Mouse (Mus musculus): ENCODE data around the gene Tgif1. TPM values are rescaled to one million over a fixed set of nuclear protein-coding genes. Genes with fewer than 3 reads are reported as not detected.

The Tgif1 gene
- total RNA-seq (2021) = 1 to 10 TPM; 2.3 to 3.1 TPM
- long read RNA-seq, experiment 1 = 0 reads
- long read RNA-seq, experiment 2, partial matches to known transcripts = 0 of 2 reads
- long read RNA-seq, experiment 2, other reads (novel, unspliced or antisense) = 0 of 2 reads

- no peak for DNase-seq (ENCODE audit: low spot score in 2 of 2)
These were observed at the start of gene Tgif1 for GRCm38 (mm10) chr17:70853436-70853905. Tgif1 (minus strand) TSS chr17:70853546.

GRCm38 (mm10) chr17:70900660-70901059, 47.3 kb upstream of the Tgif1 start:
- DNase-seq (ENCODE audit: low spot score in 2 of 2) = no peak

- DNase-seq (ENCODE audit: low spot score in 2 of 2) = no peak
These were observed 46.3 kb upstream of the Tgif1 start for GRCm38 (mm10) chr17:70899642-70900041.

- DNase-seq (ENCODE audit: low spot score in 2 of 2) = peak; percentile 44 to 72
These were observed 41.5 kb upstream of the Tgif1 start for GRCm38 (mm10) chr17:70894867-70895266.

GRCm38 (mm10) chr17:70893151-70893550, 39.8 kb upstream of the Tgif1 start:
- no peak for DNase-seq (ENCODE audit: low spot score in 2 of 2)

GRCm38 (mm10) chr17:70892288-70893096, 39.1 kb upstream of the Tgif1 start:
- no peak for DNase-seq (ENCODE audit: low spot score in 2 of 2)

- DNase-seq (ENCODE audit: low spot score in 2 of 2) = no peak
These were observed 37.2 kb upstream of the Tgif1 start for GRCm38 (mm10) chr17:70890571-70890970.

- no peak for DNase-seq (ENCODE audit: low spot score in 2 of 2)
These were observed 35.3 kb upstream of the Tgif1 start for GRCm38 (mm10) chr17:70888657-70889056.

- DNase-seq (ENCODE audit: low spot score in 2 of 2) = no peak
These were observed 34.5 kb upstream of the Tgif1 start for GRCm38 (mm10) chr17:70887848-70888247.

GRCm38 (mm10) chr17:70886641-70887391, 33.5 kb upstream of the Tgif1 start:
- DNase-seq (ENCODE audit: low spot score in 2 of 2) = no peak

GRCm38 (mm10) chr17:70885868-70886267, 32.5 kb upstream of the Tgif1 start:
- no peak for DNase-seq (ENCODE audit: low spot score in 2 of 2)

- DNase-seq (ENCODE audit: low spot score in 2 of 2) = no peak
These were observed 28.6 kb upstream of the Tgif1 start for GRCm38 (mm10) chr17:70881934-70882333.

GRCm38 (mm10) chr17:70881194-70881593, 27.8 kb upstream of the Tgif1 start:
- no peak for DNase-seq (ENCODE audit: low spot score in 2 of 2)

- DNase-seq (ENCODE audit: low spot score in 2 of 2) = no peak
These were observed 24.9 kb upstream of the Tgif1 start for GRCm38 (mm10) chr17:70878237-70878636.

- DNase-seq (ENCODE audit: low spot score in 2 of 2) = no peak
These were observed 20.4 kb upstream of the Tgif1 start for GRCm38 (mm10) chr17:70873778-70874124.

- DNase-seq (ENCODE audit: low spot score in 2 of 2) = peak in 1 of 2 experiments; percentile 45
These were observed 19.8 kb upstream of the Tgif1 start for GRCm38 (mm10) chr17:70872936-70873777.

- DNase-seq (ENCODE audit: low spot score in 2 of 2) = peak in 1 of 2 experiments; percentile 44
These were observed 19.0 kb upstream of the Tgif1 start for GRCm38 (mm10) chr17:70872094-70872929.

- DNase-seq (ENCODE audit: low spot score in 2 of 2) = no peak
These were observed 18.3 kb upstream of the Tgif1 start for GRCm38 (mm10) chr17:70871676-70872075.

- no peak for DNase-seq (ENCODE audit: low spot score in 2 of 2)
These were observed 17.2 kb upstream of the Tgif1 start for GRCm38 (mm10) chr17:70870581-70870980.

- DNase-seq (ENCODE audit: low spot score in 2 of 2) = no peak
These were observed 15.4 kb upstream of the Tgif1 start for GRCm38 (mm10) chr17:70868577-70869229.

All from layer of hippocampus, postnatal 14 days (tissue).